Mouse (Mus musculus) common myeloid progenitor, adult 5-6 weeks (primary cell): Measurements from ENCODE around the gene Pde4b. TPM values are rescaled to one million over a fixed set of nuclear protein-coding genes. Genes with fewer than 3 reads are reported as not detected.
A peak's percentile ranks its signal among the peaks of the same experiment; 100 is the strongest.

ENCODE experiments used
- ATAC-seq: replicated peaks from 2 replicates; pipeline ENCODE4 v1.8.0; 2016; ENCODE audit warnings: low read depth, mild to moderate bottlenecking, moderate TSS enrichment, inconsistent platforms; ENCODE audit not compliant: poor library complexity, severe bottlenecking
- total RNA-seq: library from RNA; stranded (forward); fragments of 200-1000, 187-1606 nt; gene quantifications from 2 replicates; pipeline ENCODE4 v1.2.3, GENCODE M21; 2017

The Pde4b gene
- total RNA-seq, 1 experiment from 2014 or later = 85.2 TPM

DNA sequence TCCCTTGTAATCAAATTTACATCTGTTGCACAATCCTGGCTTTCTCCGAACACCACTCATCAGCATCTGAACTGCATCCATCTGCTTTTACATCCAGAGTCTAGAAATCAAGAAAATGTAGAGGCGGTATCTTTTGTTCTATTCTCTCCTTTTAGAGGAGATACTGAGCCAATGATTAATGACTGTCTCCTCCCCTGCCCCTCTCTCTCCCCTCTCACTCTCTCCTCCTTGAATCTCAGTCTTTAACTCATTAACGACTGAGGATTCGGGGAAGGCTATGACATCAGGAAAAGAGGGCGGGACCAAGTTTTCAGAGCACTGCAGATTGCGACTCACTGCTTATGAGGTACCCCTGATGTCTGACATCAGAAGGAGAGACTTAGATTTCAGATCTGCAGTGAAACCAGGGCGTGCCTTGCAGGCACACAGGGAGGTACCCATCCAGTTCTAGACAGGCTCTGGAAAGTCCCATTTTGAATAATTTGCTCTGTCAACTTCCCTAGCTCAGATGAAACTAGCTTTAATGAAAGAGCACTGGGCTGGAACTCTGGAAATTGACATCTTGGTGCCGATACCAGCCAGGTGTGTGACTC, 433.4 kb downstream of the Pde4b start:
- no peak for ATAC-seq

DNA sequence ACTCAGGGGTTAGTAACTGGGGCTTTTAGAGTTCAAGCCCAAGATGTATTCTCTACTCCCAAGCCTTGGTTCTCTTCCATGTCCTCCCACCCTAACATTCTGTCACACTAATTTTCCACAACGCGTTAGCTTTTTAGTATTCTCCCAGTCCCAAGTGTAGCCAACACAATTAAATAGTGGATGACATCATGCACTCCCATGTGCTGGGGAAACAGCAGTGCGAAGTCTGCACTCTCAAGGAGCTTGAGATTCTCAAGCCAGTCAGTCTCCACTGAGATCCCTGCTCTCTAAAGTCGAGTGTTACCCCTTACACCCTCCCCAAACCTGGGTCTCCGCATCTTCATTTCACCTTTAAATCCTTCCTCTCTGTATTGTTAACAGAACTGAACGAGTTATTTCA, 434.1 kb downstream of the Pde4b start:
- no peak for ATAC-seq

DNA sequence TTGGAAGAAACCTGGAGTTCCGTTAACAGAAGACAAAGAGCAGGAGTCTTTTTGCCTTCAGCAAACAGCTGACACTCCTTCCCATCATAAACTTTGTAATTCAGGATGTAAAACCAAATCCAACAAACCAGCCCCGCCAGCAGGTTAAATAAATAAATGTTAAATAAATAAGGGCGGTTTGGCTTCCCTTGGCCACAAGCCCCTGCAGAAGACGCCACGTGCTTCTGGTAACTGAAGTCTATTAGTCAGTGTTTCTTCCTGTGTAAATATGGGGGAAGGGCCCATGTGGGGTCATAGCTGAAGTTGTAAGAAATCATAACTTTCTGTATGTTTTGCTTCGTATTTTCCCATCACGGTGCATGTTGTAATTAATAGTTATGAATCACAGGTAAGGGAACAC, 440.0 kb downstream of the Pde4b start:
- no peak for ATAC-seq

DNA sequence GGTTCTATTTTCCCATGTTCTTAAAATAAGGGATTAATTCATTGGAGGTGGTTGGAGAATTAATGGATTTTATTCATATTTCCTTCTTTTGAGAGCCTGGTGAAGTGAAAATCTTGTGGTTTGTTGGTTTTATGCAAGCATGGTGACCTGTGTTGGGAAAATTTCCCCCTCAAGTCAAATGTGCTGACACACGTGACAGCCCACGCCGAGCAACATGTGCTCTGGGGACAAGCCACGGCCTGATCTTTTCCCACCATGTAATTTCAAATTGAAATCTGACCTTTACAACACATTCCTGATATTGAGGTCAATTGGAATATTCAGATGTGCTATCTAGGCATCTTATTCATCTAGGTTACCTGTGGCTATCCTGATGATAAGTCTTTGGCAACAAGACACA, 443.5 kb downstream of the Pde4b start:
- ATAC-seq = no peak

DNA sequence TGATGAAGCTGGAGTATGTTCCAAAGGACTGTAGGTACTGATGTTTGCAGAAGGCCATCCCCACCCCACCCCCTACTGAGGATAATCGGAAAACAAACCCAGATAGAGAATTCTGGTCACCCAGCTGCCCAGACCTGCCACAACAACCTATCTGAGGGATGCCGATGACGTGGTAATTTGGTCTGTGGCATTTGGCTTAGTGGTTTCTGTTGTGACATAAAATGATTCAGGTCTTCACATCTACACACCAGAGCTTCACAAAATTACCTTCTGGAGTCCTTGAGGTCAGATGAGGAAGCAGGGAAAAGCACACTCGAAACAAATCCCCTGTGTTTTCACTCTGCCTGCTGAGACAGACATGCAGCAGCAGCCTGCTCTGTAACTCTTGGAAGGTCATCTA, 444.4 kb downstream of the Pde4b start:
- peak; percentile 78 for ATAC-seq

DNA sequence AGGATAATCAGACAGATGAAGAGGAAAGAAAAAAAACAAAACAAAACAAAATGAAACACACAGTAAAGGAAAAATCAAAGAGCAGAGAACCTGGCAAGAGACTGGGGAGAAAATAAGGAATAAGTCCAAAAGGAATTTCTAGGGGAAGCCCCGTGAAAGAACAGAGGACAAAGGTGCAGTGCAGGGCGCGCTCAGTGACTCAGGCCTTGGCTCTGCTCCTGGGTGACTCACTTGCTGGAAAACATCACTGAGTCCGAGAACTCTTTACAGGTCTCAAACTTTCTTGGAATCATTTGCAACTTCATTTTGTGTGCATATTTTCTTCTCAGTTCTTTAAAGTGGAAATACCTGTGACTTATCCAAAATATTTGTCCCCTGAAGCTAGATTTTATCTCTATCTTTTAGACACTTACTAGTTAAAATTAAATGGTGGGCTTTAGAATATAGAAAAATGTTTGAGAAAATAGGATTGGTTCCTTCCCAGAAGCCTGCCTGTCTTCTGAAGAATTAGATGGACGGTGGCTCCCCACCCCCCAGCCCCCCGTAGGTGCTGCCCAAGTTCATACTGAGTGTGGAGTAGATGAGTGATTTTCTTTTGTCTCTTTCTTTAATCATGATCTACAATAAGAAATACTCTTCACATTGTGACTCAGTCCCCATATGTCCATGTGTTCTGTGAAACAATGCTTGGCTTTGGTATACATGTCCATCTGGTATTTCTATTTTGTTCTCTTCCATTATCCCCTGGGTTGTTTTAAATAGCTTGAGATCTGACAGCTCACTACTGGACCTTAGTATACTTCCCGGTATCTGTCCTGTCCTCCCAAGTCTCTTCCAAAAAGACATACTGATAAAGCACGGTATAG, 446.1 kb downstream of the Pde4b start:
- no peak for ATAC-seq

DNA sequence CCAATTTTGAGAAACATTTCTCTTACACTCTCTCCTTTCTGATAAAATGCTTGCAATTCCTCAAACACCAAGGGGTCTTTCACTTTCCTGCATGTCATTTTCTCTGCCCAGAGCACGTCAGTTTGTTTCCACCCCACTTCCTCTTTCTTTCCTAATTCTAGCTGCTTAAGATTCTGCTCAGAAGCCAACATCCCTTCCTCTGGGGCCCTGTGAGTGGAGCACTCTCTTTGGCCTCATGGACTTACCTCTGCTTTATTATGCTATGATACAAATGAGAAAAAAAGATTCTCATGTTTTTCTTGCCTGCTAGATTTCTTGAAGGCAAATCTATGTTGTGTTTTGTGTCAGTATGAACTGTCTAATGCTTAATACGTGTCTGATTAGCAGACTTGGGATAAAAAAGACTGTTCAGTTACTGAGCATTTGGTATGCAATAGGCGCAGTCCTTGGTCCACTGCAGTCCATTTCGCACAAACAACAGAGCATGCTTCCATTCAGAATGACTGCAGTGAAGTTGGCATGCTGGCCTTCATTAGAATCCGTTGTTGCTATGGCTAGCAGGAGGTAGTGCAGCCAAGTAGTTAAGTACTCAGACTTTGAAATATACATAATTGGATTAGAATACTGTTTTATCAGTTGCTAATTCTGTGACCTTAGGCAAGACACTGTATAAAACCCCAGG, 446.8 kb downstream of the Pde4b start:
- peak; percentile 83 for ATAC-seq

DNA sequence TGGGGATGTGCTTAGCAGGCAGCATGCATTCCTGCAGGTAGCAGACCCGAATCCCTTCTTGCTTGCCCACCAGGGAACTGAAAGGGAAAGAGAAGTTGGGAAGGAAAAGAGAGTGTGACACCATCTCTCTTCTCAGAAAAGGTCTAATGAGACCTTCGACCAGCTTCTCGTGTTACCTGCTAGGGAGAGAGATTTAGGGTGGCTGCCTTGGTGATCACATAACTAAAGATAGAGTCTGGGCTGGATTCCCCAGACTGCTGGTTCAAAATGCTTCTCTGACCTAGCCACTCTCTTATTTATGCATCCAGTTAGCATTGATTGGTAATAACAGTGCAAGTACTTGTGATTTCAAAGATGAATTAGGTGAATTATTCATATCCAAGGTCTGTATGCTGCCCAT, 448.5 kb downstream of the Pde4b start:
- no peak for ATAC-seq

DNA sequence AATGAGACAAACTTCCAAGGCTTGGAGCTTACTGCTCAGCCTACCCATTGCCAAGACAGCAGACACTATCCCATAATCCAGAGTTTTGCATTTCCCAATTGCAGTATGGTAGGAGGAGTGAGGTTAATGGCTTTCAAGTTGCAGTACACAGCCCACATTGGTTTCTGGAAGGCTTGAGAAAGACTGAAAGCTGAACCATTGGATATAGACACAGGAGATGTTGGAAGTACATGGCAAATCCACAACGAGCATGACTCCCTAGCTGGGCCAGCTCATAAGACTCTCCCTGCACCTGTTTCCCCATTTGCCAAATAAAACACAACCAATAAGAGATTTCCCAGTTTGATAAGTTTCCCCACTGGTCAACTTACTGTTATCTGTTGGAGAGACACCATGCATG, 450.9 kb downstream of the Pde4b start:
- ATAC-seq = no peak

DNA sequence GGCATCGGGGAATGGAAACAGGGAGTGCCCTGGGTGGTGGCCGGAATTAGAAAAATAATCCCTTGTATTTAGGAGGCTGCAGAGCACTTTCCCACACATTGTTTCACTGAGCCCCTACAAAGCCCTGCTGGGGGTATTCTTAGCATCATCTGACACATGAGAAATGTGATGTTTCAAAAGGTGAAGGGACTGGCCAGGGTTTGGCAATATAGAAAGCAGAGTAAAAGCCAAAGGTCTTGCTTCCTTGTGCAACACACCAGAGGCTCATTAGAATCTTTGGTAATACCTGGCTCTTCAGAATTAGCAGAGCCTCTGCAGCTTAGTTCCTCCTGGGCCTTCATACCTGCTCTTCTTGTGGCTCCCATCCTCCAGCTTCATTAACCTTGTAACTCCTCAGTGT, 451.4 kb downstream of the Pde4b start:
- ATAC-seq = no peak

DNA sequence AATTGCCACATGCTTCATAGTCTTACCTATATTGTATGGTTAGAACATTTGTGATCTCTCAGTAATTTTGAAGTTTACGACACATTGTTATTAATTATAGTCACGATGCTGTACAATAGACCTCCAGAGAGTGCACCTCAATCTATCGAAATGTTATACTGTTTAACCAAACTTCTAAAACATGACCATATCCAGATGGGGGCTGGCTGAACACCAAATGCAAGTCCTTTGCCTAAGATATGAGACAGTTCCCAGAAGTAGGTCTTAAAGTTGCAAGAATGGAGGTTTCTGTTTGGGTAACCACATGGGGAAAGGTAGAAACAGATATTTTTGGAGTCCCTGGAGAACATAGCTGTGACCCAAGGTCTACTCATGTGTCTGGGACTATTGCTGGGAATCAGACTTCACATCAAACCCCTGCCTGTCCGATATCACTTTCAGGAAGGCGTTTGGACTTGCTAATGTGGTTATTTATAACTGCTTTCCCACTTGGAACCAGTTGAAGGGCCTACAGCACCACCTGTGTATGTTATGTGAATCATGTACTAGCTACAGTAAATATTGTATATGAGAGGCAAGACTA, 452.3 kb downstream of the Pde4b start:
- ATAC-seq = no peak

DNA sequence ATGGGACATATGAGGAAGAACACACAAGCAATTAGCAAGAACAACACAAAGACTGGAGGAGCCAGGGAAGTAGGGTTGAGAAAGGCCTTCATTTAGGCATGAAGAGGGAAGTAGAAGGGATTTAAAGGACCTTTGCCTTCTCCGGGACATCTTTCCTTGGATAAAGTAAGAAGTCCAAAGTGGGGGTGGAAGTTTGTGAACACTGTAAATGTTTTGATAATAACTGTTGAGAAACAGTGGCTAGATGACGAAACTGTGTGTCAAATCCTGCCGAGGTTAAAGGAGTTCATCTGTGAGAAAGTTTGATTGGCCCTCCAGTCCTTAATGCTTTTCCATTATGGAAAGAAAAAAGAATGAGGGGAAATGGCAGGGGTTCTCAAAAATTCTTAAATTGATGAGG, 455.6 kb downstream of the Pde4b start:
- ATAC-seq = no peak

DNA sequence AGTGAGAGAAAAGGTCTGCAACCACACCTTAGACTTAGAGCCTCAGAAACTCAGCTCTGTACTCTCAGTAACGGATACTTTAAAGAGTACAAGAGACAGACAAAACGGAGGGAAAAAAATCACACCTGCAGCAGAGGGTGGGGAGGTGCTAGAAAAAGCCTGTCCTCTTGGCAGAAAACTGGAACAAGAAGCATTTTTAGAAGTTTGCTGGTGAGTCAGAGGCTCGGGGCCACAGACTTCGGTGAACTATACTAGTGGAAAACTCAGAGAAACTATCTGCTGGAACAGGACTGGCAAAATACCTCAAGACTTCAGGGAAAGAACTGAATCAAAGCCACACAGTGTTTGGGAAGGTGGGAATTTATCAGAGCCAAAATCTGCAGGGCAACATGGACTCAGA, 457.9 kb downstream of the Pde4b start:
- ATAC-seq = no peak

DNA sequence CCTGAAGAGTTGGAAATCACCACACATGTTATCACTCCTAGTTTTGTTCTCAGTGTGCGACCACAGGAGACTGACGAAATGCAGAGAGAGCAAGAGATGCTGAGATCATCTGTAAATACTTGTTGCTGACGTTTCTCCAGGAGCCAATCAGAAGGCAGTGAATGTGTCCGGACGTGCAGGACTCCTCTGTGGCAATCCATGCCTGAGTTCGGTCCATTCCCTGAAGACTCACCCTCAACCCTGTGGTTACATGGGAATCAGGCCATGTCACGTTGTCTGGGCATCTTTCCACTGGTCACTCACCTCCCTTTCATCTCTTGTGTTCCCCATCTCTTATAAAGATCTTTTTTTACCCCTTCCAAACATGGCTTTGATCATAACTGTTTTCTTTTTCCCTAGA, 468.2 kb downstream of the Pde4b start:
- no peak for ATAC-seq

DNA sequence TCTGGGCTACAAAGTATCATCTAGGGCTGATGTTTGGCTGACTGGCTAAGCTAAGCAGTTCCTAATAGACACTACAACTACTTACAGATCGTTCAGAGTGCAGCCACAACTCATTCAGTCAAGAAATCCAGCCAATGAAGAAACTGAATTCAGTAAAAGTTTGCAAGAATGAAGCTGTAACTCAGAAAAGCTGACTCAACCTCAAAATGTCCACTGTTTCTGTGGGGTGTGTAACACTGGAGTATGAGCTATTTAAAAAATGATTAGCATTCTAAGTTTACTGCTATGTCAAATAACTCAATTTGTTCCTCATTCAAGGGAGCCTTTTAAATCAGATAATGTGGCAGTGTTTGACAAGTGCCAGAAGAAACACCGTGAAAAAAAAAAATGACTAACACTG, 469.7 kb downstream of the Pde4b start:
- no peak for ATAC-seq

DNA sequence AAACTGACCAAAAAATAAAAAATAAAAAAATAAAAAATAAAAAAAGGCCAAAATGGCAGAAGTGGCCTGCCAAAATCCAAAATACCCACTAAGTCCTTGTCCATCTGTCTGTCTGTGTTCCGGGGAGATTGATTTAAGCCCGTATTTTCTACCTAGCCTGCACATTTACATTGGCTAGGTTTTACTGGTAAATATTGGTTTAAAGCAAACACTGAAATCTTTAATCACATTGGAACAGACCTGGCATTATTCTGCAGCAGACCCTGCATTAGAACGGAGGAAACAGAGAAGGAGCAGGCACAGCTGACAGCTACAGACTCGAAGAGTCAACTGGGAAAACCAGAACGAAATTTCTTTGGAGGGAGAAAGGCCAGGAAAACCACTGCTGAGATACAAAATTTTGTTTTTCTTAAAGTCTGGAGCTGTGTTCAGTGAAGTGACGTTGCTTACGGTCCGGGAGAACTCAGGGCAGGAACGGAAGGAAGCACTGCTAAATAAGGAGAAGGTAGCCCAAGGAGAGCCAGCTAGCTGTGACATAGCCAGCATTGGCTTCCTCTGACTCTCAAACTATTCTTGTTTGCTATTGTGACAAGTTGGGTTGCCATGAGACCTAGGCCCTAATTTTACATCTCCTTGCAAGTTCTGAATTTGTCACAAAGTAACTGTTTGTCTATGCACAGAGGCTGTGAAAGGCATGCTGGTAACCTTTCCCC, 470.3 kb downstream of the Pde4b start:
- peak; percentile 95 for ATAC-seq

DNA sequence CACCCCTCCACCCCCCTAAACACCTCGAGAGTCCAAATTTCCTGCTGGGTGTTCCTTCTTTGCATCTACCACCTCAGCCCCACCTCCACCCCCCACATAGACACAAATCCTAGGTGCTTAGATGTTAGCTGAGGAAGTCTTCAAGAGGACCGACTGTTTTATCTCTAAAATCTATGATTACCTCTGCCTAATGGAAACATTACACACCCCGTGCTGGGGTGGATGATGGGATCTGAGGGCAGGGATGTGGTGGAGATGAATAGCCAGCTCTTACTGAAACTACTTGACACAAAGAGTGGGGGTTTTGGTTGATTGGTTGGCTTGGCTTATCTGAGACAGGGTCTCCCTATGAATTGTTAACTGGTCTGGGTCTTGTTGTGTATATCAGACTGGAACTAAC, 471.0 kb downstream of the Pde4b start:
- ATAC-seq = no peak

DNA sequence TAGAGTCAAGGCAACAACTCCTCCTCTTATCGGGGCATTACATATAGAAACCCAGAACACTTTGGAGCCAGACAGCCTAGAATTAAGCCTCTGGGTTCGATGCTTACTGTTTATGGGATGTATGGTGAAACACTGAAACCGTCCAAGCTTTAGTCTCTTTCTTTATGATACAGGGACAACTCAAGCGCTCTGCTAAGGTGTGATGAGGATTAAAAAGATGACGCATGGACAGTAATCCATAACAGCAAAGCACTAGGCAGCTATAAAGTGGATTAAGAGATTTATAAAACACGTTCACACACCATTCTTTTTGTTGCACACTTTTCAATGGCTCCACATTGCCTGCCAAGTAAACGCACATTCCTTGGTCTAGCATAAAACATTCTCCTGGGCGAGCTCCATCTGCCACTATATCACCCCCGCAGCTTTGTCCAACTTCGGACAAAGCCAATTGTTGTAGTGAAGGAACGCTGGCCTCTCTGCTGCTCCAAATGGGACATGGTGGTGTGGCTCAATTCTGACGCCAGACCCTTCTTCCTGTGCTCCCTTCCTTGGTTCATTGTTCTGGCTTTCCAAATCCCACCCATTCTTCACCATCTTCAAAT, 473.4 kb downstream of the Pde4b start:
- ATAC-seq = no peak

DNA sequence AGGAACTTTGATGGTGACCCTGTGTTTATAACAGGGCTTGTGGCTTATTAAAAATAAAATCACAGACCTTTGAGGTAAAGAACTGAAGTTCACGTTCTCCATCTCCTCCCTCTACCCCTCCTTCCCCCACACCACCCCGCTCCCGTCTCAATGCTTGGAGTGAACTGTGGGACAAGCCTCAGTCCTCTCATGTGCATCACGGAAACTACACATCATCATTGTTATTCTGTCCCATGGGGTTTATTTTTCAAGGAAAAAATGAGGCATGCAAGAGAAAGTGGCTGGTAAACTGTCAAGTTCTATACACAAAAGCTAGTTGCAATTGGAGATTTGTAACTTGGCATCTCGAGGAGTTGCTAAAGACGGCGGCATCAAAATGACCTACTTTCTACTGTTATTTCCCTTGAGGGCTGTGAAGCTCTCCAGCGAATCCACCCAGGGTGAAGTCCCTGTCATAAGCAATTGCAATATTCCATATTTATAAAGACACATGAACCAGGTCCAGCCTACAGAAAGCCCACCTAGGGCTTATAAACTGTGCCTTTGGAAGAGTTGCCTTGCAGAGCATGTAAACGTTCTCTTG, 476.0 kb downstream of the Pde4b start:
- no peak for ATAC-seq

DNA sequence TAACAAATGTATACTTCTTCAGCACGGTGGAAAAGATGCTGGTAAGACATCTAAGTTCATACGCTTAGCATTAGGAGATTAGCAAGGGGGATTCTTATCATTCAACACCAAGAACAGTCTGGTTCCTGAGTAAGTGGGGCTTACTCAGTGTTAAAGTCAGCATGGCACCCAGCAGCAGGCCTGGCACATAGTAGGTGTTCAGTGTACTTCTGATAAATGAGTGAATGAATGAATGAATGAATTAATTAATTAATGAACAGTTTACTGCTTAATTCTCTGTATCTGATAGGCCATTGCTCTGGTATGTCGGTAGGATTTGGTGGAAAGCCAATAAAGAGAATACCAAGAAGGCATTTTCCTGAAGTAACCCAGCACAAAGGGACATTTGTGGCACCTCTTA, 476.9 kb downstream of the Pde4b start:
- ATAC-seq = no peak
